Mouse (Mus musculus): ENCODE measurements at regions not wholly inside any gene's neighbourhood (a gene's known extent, or its start where the extent isn't known, plus 50 kb on each side); places are given as distances from the start of the nearest gene placed in this dataset.

- H3K79me2 ChIP-seq (ENCODE audit: control insufficient read depth, insufficient read depth) = no peaks in the 10 kb centered on the region
- no peak overlapping the region for H3ac ChIP-seq (ENCODE audit: control insufficient read depth, insufficient read length, low read depth)
- H3K27me3 ChIP-seq (ENCODE audit: control insufficient read depth, insufficient read depth, insufficient read length) = no peaks in the 10 kb centered on the region
- no peaks in the 10 kb centered on the region for H3K36me3 ChIP-seq (ENCODE audit: control insufficient read depth, insufficient read depth)
- TF ChIP-seq MYOG (IDR thresholded peaks at IDR 0.05; ENCODE audit: control insufficient read depth, extremely low read depth, insufficient read length) (no peak), FOSL1 (IDR thresholded peaks at IDR 0.05; ENCODE audit: insufficient read depth, low read length, poor library complexity, severe bottlenecking) (no peak), MAX (IDR thresholded peaks at IDR 0.05) (no peak), CTCF (IDR thresholded peaks at IDR 0.05; ENCODE audit: control insufficient read depth, insufficient read depth, insufficient read length) (no peak), MYOD1 (IDR thresholded peaks at IDR 0.05; ENCODE audit: control insufficient read depth, insufficient read length, low read depth) (no peak), CEBPB (IDR thresholded peaks at IDR 0.05; ENCODE audit: low read depth) (no peak)
- no peaks in the 10 kb centered on the region for H3K79me3 ChIP-seq (ENCODE audit: low read depth)
- H3K4me3 ChIP-seq (ENCODE audit: insufficient read depth, poor library complexity, severe bottlenecking) = no peak overlapping the region
These were observed 326.1 kb upstream of the Noct start for GRCm38 (mm10) chr3:50898179-50898578.

- Histone ChIP-seq H3ac (ENCODE audit: control insufficient read depth, insufficient read length, low read depth) (no peak overlapping the region), H3K27me3 (ENCODE audit: control insufficient read depth, insufficient read depth, insufficient read length) (no peaks in the 10 kb centered on the region), H3K79me2 (ENCODE audit: control insufficient read depth, insufficient read depth) (no peaks in the 10 kb centered on the region), H3K4me3 (ENCODE audit: insufficient read depth, poor library complexity, severe bottlenecking) (no peak overlapping the region), H3K36me3 (ENCODE audit: control insufficient read depth, insufficient read depth) (no peaks in the 10 kb centered on the region), H3K79me3 (ENCODE audit: low read depth) (no peaks in the 10 kb centered on the region)
- no peak for TF ChIP-seq MYOD1 (IDR thresholded peaks at IDR 0.05; ENCODE audit: control insufficient read depth, insufficient read length, low read depth)
- no peak for TF ChIP-seq CTCF (IDR thresholded peaks at IDR 0.05; ENCODE audit: control insufficient read depth, insufficient read depth, insufficient read length)
- no peak for TF ChIP-seq MAX (IDR thresholded peaks at IDR 0.05)
- no peak for TF ChIP-seq CEBPB (IDR thresholded peaks at IDR 0.05; ENCODE audit: low read depth)
- TF ChIP-seq FOSL1 (IDR thresholded peaks at IDR 0.05; ENCODE audit: insufficient read depth, low read length, poor library complexity, severe bottlenecking) = no peak
- TF ChIP-seq USF1 (IDR thresholded peaks at IDR 0.05; ENCODE audit: low read depth) = no peak
- TF ChIP-seq MYOG (IDR thresholded peaks at IDR 0.05; ENCODE audit: control insufficient read depth, extremely low read depth, insufficient read length) = no peak
These were observed 324.4 kb upstream of the Noct start for GRCm38 (mm10) chr3:50899830-50900350.

GRCm38 (mm10) chr3:50900566-50900965 is 323.7 kb upstream of the Noct start:
- no peak for TF ChIP-seq USF1 (IDR thresholded peaks at IDR 0.05; ENCODE audit: low read depth)
- no peak for TF ChIP-seq MYOD1 (IDR thresholded peaks at IDR 0.05; ENCODE audit: control insufficient read depth, insufficient read length, low read depth)
- no peak for TF ChIP-seq MYOG (IDR thresholded peaks at IDR 0.05; ENCODE audit: control insufficient read depth, extremely low read depth, insufficient read length)
- no peak for TF ChIP-seq FOSL1 (IDR thresholded peaks at IDR 0.05; ENCODE audit: insufficient read depth, low read length, poor library complexity, severe bottlenecking)
- no peak for TF ChIP-seq MAX (IDR thresholded peaks at IDR 0.05)
- no peak for TF ChIP-seq CEBPB (IDR thresholded peaks at IDR 0.05; ENCODE audit: low read depth)
- no peak for TF ChIP-seq CTCF (IDR thresholded peaks at IDR 0.05; ENCODE audit: control insufficient read depth, insufficient read depth, insufficient read length)
- Histone ChIP-seq H3K79me3 (ENCODE audit: low read depth) (no peaks in the 10 kb centered on the region), H3K36me3 (ENCODE audit: control insufficient read depth, insufficient read depth) (no peaks in the 10 kb centered on the region), H3K79me2 (ENCODE audit: control insufficient read depth, insufficient read depth) (no peaks in the 10 kb centered on the region), H3K27me3 (ENCODE audit: control insufficient read depth, insufficient read depth, insufficient read length) (no peaks in the 10 kb centered on the region), H3K4me3 (ENCODE audit: insufficient read depth, poor library complexity, severe bottlenecking) (no peak overlapping the region), H3ac (ENCODE audit: control insufficient read depth, insufficient read length, low read depth) (no peak overlapping the region)

- Histone ChIP-seq H3K27me3 (ENCODE audit: control insufficient read depth, insufficient read depth, insufficient read length) (no peaks in the 10 kb centered on the region), H3K79me3 (ENCODE audit: low read depth) (no peaks in the 10 kb centered on the region), H3K4me3 (ENCODE audit: insufficient read depth, poor library complexity, severe bottlenecking) (no peak overlapping the region), H3K36me3 (ENCODE audit: control insufficient read depth, insufficient read depth) (no peaks in the 10 kb centered on the region), H3ac (ENCODE audit: control insufficient read depth, insufficient read length, low read depth) (no peak overlapping the region), H3K79me2 (ENCODE audit: control insufficient read depth, insufficient read depth) (no peaks in the 10 kb centered on the region)
- no peak for TF ChIP-seq MYOG (IDR thresholded peaks at IDR 0.05; ENCODE audit: control insufficient read depth, extremely low read depth, insufficient read length)
- no peak for TF ChIP-seq MAX (IDR thresholded peaks at IDR 0.05)
- no peak for TF ChIP-seq USF1 (IDR thresholded peaks at IDR 0.05; ENCODE audit: low read depth)
- TF ChIP-seq CEBPB (IDR thresholded peaks at IDR 0.05; ENCODE audit: low read depth) = no peak
- no peak for TF ChIP-seq CTCF (IDR thresholded peaks at IDR 0.05; ENCODE audit: control insufficient read depth, insufficient read depth, insufficient read length)
- no peak for TF ChIP-seq MYOD1 (IDR thresholded peaks at IDR 0.05; ENCODE audit: control insufficient read depth, insufficient read length, low read depth)
- no peak for TF ChIP-seq FOSL1 (IDR thresholded peaks at IDR 0.05; ENCODE audit: insufficient read depth, low read length, poor library complexity, severe bottlenecking)
These were observed 322.9 kb upstream of the Noct start for GRCm38 (mm10) chr3:50901321-50901720.

- no peak overlapping the region for H3ac ChIP-seq (ENCODE audit: control insufficient read depth, insufficient read length, low read depth)
- TF ChIP-seq MYOG (IDR thresholded peaks at IDR 0.05; ENCODE audit: control insufficient read depth, extremely low read depth, insufficient read length) (no peak), MAX (IDR thresholded peaks at IDR 0.05) (no peak), MYOD1 (IDR thresholded peaks at IDR 0.05; ENCODE audit: control insufficient read depth, insufficient read length, low read depth) (no peak), USF1 (IDR thresholded peaks at IDR 0.05; ENCODE audit: low read depth) (no peak), CTCF (IDR thresholded peaks at IDR 0.05; ENCODE audit: control insufficient read depth, insufficient read depth, insufficient read length) (no peak), CEBPB (IDR thresholded peaks at IDR 0.05; ENCODE audit: low read depth) (no peak), FOSL1 (IDR thresholded peaks at IDR 0.05; ENCODE audit: insufficient read depth, low read length, poor library complexity, severe bottlenecking) (no peak)
- H3K79me2 ChIP-seq (ENCODE audit: control insufficient read depth, insufficient read depth) = no peaks in the 10 kb centered on the region
- H3K79me3 ChIP-seq (ENCODE audit: low read depth) = no peaks in the 10 kb centered on the region
- H3K4me3 ChIP-seq (ENCODE audit: insufficient read depth, poor library complexity, severe bottlenecking) = no peak overlapping the region
- H3K27me3 ChIP-seq (ENCODE audit: control insufficient read depth, insufficient read depth, insufficient read length) = no peaks in the 10 kb centered on the region
- H3K36me3 ChIP-seq (ENCODE audit: control insufficient read depth, insufficient read depth) = no peaks in the 10 kb centered on the region
These were observed 321.3 kb upstream of the Noct start for GRCm38 (mm10) chr3:50902933-50903332.

- no peak overlapping the region for H3ac ChIP-seq (ENCODE audit: control insufficient read depth, insufficient read length, low read depth)
- no peak overlapping the region for H3K4me3 ChIP-seq (ENCODE audit: insufficient read depth, poor library complexity, severe bottlenecking)
- no peaks in the 10 kb centered on the region for H3K79me2 ChIP-seq (ENCODE audit: control insufficient read depth, insufficient read depth)
- no peak for TF ChIP-seq FOSL1 (IDR thresholded peaks at IDR 0.05; ENCODE audit: insufficient read depth, low read length, poor library complexity, severe bottlenecking)
- H3K27me3 ChIP-seq (ENCODE audit: control insufficient read depth, insufficient read depth, insufficient read length) = peaks cover 3% of the 10 kb centered on the region
- H3K36me3 ChIP-seq (ENCODE audit: control insufficient read depth, insufficient read depth) = no peaks in the 10 kb centered on the region
- no peaks in the 10 kb centered on the region for H3K79me3 ChIP-seq (ENCODE audit: low read depth)
These were observed 319.5 kb upstream of the Noct start for GRCm38 (mm10) chr3:50904716-50905116.
